Mouse (Mus musculus): ENCODE measurements around the gene Tmem234.

GRCm38 (mm10) chr4:129555862-129556531, 44.5 kb upstream of the Tmem234 start:
- TF ChIP-seq CTCF (IDR thresholded peaks at IDR 0.05; ENCODE audit: borderline replicate concordance, extremely low read depth, insufficient read depth, insufficient read length): no peak
- TF ChIP-seq POLR2A (IDR thresholded peaks at IDR 0.05; ENCODE audit: borderline replicate concordance, extremely low read depth, insufficient read depth, insufficient read length, poor library complexity, severe bottlenecking): no peak
